Mouse (Mus musculus) brain, embryonic 14.5 days (tissue): ENCODE measurements around the gene Mindy4.

ENCODE experiments used
- CTCF ChIP-seq: fragments of 200-500 bp; IDR thresholded peaks from 2 replicates; pipeline ENCODE4 v1.5.1; 2012; ENCODE audit warnings: inconsistent platforms, mild to moderate bottlenecking, moderate library complexity, borderline replicate concordance; ENCODE audit not compliant: insufficient read depth, insufficient read length; ENCODE audit errors: extremely low read depth
- POLR2A ChIP-seq: fragments of 200-500 bp; IDR thresholded peaks from 2 replicates; pipeline ENCODE4 v1.6.1; 2012; ENCODE audit warnings: mild to moderate bottlenecking, inconsistent platforms, borderline replicate concordance; ENCODE audit not compliant: poor library complexity, insufficient read depth, insufficient read length, severe bottlenecking; ENCODE audit errors: extremely low read depth

GRCm38 (mm10) chr6:55257246-55257645 is 54.1 kb downstream of the Mindy4 start:
- TF ChIP-seq POLR2A (no peak), CTCF (no peak)
